Mouse (Mus musculus): ENCODE measurements around the gene Gm11627. TPM values are rescaled to one million over a fixed set of nuclear protein-coding genes. Genes with fewer than 3 reads are reported as not detected.
A peak's percentile ranks its signal among the peaks of the same experiment; 100 is the strongest.
"Not testable (repeated sequence)": the region's sequence is repeated elsewhere in the genome, so short reads cannot be mapped to it uniquely, and the experiment has no call there.

The Gm11627 gene
- polyA plus RNA-seq, 2 experiments from 2014 or later = not detected

DNA sequence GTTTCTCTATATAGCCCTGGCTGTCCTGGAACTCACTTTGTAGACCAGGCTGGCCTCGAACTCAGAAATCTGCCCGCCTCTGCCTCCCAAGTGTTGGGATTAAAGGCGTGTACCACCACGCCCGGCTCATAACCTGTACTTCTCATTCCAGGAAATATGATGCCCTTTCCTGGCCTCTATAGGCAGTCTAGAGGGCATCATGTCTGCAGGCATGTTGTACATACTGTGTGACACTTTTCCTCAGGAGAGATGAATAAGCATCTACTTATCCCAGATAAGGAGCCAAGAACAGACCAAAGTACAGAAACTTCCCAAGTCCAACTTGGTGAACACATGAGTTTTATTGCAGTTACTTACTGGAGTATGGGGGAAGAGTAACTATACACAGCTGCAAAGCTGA lies 20.6 kb downstream of the Gm11627 start:
- ATAC-seq = no peak

GRCm38 (mm10) chr11:102557386-102557785 lies 21.9 kb downstream of the Gm11627 start:
- no peak for ATAC-seq

- ATAC-seq = no peak
These were observed 22.6 kb downstream of the Gm11627 start for GRCm38 (mm10) chr11:102556716-102557074.

DNA sequence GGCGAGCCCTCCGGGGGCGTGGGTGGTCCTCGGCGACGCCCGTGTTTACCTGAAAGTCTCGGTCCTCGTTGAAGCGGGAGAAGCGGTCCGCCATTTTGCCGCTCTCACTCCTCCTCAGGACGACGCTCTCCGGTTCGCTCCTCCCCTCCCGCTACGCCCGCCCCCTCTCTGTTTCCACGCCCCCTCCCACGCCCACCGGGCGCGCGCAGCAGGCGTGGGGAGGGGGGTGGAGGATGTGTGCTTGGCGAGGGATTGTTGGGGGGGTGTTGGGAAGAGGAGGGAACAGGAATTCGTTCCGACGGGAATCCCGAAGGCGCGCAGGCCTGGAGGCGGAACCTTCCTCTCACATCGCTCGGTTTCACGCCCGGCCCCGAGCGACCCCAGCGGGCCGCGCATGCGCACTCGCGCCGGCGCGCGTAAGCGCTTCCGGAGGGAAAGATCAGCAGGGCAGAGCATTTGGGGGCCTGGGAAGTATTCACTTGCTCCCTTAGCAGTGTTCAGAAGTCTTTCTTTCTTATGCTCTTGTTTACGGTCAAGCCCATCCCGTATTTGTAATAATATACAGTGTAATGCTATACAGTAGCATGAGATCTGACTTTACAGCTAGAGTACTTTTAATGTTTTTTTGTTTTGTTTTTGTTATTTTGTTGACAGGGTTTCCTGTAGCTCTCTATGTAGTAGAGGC lies 23.1 kb downstream of the Gm11627 start, which contains the start of gene Gpatch8:
Gene Gpatch8, minus strand, starts transcription at position 362 of the 685 bp plus-strand sequence.
- peak; percentile 88 for ATAC-seq

GRCm38 (mm10) chr11:102555400-102556030 lies 23.7 kb downstream of the Gm11627 start:
- ATAC-seq = peak; percentile 34

GRCm38 (mm10) chr11:102552051-102552450 lies 27.2 kb downstream of the Gm11627 start:
- no peak for ATAC-seq

DNA sequence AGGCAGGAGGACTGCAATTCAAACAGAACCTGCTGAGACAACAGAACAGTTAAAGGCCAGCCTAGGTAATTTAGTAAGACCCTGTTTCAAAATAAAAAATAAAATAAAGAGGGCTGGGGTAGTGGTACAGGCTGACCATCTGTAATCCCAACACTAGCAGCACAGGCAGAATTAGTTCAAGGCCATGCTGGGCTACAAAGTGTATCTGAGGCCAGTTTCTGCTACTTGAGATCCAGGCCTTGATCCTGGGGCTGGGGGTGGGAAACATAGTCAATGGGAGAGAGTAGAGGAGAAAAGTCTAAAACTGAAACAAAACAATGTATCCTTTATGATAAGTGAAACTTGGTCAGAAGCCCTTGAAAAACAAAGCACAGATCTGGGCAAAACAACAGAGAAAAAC lies 28.1 kb downstream of the Gm11627 start:
- no peak for ATAC-seq

GRCm38 (mm10) chr11:102541471-102541870 lies 37.8 kb downstream of the Gm11627 start:
- no peak for ATAC-seq

GRCm38 (mm10) chr11:102540286-102540685 lies 39.0 kb downstream of the Gm11627 start:
- ATAC-seq = not testable (repeated sequence)

GRCm38 (mm10) chr11:102539690-102540089 lies 39.6 kb downstream of the Gm11627 start:
- no peak for ATAC-seq

- no peak for ATAC-seq
These were observed 43.1 kb downstream of the Gm11627 start for GRCm38 (mm10) chr11:102536210-102536609.

DNA sequence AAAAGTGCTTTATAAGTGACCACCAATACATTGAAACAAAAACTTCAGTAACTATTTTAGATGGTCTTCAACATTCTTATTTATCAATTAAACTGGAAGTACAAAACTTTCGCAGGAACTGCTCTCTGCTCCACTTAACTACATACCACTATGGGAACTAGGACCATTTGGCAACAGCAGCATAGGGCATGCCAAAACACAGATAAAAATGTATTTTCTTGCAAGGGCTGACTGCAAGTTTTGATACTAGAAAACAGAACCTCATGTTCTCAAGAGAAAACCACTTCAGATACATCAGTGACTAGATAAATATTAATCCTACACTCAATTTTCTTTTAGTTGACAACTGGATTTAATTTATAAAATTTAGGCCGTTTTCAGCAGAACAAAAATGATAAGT lies 45.2 kb downstream of the Gm11627 start:
- no peak for ATAC-seq

DNA sequence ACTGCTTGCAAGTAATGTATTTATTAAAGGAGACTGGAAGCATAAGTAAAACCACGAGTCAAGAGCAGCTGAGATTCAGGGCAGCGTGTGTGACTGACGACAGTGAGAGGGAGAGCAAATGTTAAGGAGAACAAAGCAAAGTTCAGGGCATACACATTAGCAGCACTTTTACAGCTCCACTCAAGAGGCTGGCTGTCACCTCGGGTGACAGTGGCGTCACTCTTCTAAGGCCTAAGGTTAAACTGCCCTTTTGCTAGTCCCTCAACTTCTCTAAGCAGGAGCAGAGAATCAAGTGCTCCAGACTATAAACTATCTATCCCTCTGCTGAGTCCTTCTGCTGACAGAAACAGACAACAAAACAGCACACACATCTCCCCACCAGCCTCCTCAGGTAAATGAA lies 47.8 kb downstream of the Gm11627 start:
- ATAC-seq = no peak

Other genes with a start within 250 kb of the Gm11627 start
- gene Slc4a1, start 213.3 kb downstream of the Gm11627 start, polyA plus RNA-seq (2017; shearing (Covaris generic)) = 1 to 10 TPM in 1 of 2 experiments, not detected in 1; 2.9 TPM
- 1 to 10 TPM; 2.4 TPM for gene Rundc3a, start 186.1 kb downstream of the Gm11627 start, polyA plus RNA-seq (2017; shearing (Covaris generic))
- 10 to 100 TPM; 50.9 to 65.4 TPM for gene Slc25a39, start 171.5 kb downstream of the Gm11627 start, polyA plus RNA-seq (2017; shearing (Covaris generic))
- 10 to 100 TPM; 23.7 to 30.3 TPM for gene Grn, start 149.1 kb downstream of the Gm11627 start, polyA plus RNA-seq (2017; shearing (Covaris generic))
- gene Fam171a2, start 131.8 kb downstream of the Gm11627 start, polyA plus RNA-seq (2017; shearing (Covaris generic)) = not detected
- under 1 TPM in 1 of 2 experiments, not detected in 1; 0.34 TPM for gene Itga2b, start 109.3 kb downstream of the Gm11627 start, polyA plus RNA-seq (2017; shearing (Covaris generic))
- gene Gpatch8, start 23.1 kb downstream of the Gm11627 start, polyA plus RNA-seq (2017; shearing (Covaris generic)) = 10 to 100 TPM; 54.2 to 55.9 TPM
- gene Fzd2, start 24.9 kb upstream of the Gm11627 start, polyA plus RNA-seq (2017; shearing (Covaris generic)) = not detected
- gene Meioc, start 84.3 kb upstream of the Gm11627 start, polyA plus RNA-seq (2017; shearing (Covaris generic)) = not detected
- 10 to 100 TPM; 36.5 to 37.9 TPM for gene Ccdc43, start 118.3 kb upstream of the Gm11627 start, polyA plus RNA-seq (2017; shearing (Covaris generic))
- gene Adam11, start 182.0 kb upstream of the Gm11627 start, polyA plus RNA-seq (2017; shearing (Covaris generic)) = not detected
- gene Gjc1, start 240.2 kb upstream of the Gm11627 start, polyA plus RNA-seq (2017; shearing (Covaris generic)) = under 1 TPM in 1 of 2 experiments, not detected in 1; 0.15 TPM